Comparison of ENCODE assay signal across 8 mouse cellular contexts in the genomic region with DNA sequence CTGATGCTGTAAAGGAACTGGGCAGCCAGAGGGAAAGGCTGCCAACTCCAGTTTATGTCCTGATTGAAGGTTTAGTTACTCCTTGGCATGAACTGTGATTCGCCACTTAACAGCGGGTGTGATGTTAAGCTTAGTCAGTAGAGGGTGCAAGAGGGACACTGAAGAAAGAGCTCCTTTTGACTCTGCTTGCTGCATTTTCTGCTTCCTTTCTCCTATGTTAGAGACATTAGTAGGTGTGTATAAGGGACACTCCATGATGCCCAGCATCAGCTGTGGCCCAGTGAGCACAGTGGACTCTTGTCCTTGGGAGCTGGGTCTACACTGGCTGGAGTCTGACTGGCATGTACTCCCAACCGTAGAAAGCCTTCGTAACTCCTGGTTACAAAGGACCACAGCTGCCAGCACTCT. TPM values are rescaled to one million over a fixed set of nuclear protein-coding genes. Genes with fewer than 3 reads are reported as not detected.
DNase-seq lines count a peak whose midpoint lies in the region; ATAC-seq lines count a peak whose summit lies in the region.

No protein-coding gene starts in this region.

- H3K4me3 ChIP-seq in hindbrain, embryonic 11.5 days (ENCODE audit: low read depth, low read length), result no peak overlapping the region
- H3K4me3 ChIP-seq in hindbrain, embryonic 10.5 days, result no peak overlapping the region
- H3K4me3 ChIP-seq in hindbrain, embryonic 14.5 days (replicated peaks; ENCODE audit: low read length), result no peak overlapping the region
- H3K4me3 ChIP-seq in midbrain, embryonic 15.5 days, result no peak overlapping the region

- peaks cover 10% of the 10 kb centered on the region for H3K36me3 ChIP-seq in hindbrain, embryonic 11.5 days (ENCODE audit: control insufficient read depth, insufficient read depth, low read length)
- H3K36me3 ChIP-seq in hindbrain, embryonic 10.5 days, result peaks cover 92% of the 10 kb centered on the region
- H3K36me3 ChIP-seq in hindbrain, embryonic 14.5 days (replicated peaks; ENCODE audit: control insufficient read depth, insufficient read depth), result peaks cover 48% of the 10 kb centered on the region
- H3K36me3 ChIP-seq in midbrain, embryonic 15.5 days (replicated peaks), result peaks cover 13% of the 10 kb centered on the region
- peaks cover 5% of the 10 kb centered on the region; the same call in 1 of the 2 replicates for H3K36me3 ChIP-seq in splenic B cell, adult 2 months (ENCODE audit: control insufficient read depth, insufficient read depth, low read length, poor library complexity, severe bottlenecking)

- DNase-seq in hindbrain, embryonic 11.5 days (ENCODE audit: low spot score), result peak; percentile 60
- no peak for DNase-seq in hindbrain, embryonic 10.5 days (ENCODE audit: low spot score)
- peak; percentile 68 for DNase-seq in ZHBTc4 (ENCODE audit: low read depth, low spot score)
- peak; percentile 77 for DNase-seq in hindbrain, embryonic 14.5 days (ENCODE audit: low spot score)
- DNase-seq in layer of hippocampus, postnatal 14 days (ENCODE audit: low spot score in 2 of 2), result peak; percentile 55 to 71
- DNase-seq in splenic B cell, adult 2 months (ENCODE audit: low read depth, low spot score), result peak; percentile 65

- no peaks in the 10 kb centered on the region for H3K9me3 ChIP-seq in hindbrain, embryonic 11.5 days (ENCODE audit: control insufficient read depth, low read length)
- H3K9me3 ChIP-seq in hindbrain, embryonic 10.5 days, result no peaks in the 10 kb centered on the region
- H3K9me3 ChIP-seq in hindbrain, embryonic 14.5 days (ENCODE audit: control insufficient read depth, low read length), result no peaks in the 10 kb centered on the region
- H3K9me3 ChIP-seq in midbrain, embryonic 15.5 days, result no peaks in the 10 kb centered on the region

- no peaks in the 10 kb centered on the region for H3K27me3 ChIP-seq in hindbrain, embryonic 11.5 days (ENCODE audit: control insufficient read depth, insufficient read depth, low read length)
- H3K27me3 ChIP-seq in hindbrain, embryonic 10.5 days (ENCODE audit: insufficient read depth, poor library complexity, severe bottlenecking), result no peaks in the 10 kb centered on the region
- H3K27me3 ChIP-seq in hindbrain, embryonic 14.5 days (ENCODE audit: control insufficient read depth, insufficient read depth, low read length), result no peaks in the 10 kb centered on the region
- H3K27me3 ChIP-seq in midbrain, embryonic 15.5 days (replicated peaks), result no peaks in the 10 kb centered on the region
- H3K27me3 ChIP-seq in splenic B cell, adult 2 months (ENCODE audit: control insufficient read depth, insufficient read depth, low read length, poor library complexity, severe bottlenecking), result no peaks in the 10 kb centered on the region

- H3K4me1 ChIP-seq in hindbrain, embryonic 11.5 days (replicated peaks; ENCODE audit: control insufficient read depth, insufficient read depth, low read length), result peaks cover 2% of the 10 kb centered on the region; the same call in 1 of the 2 replicates
- H3K4me1 ChIP-seq in hindbrain, embryonic 10.5 days (replicated peaks), result peaks cover 25% of the 10 kb centered on the region
- peaks cover 17% of the 10 kb centered on the region for H3K4me1 ChIP-seq in hindbrain, embryonic 14.5 days (replicated peaks; ENCODE audit: control insufficient read depth, insufficient read depth, low read length)
- peaks cover 9% of the 10 kb centered on the region for H3K4me1 ChIP-seq in midbrain, embryonic 15.5 days

- H3K4me2 ChIP-seq in hindbrain, embryonic 11.5 days (replicated peaks; ENCODE audit: low read depth, low read length), result no peak overlapping the region
- H3K4me2 ChIP-seq in hindbrain, embryonic 14.5 days (replicated peaks), result no peak overlapping the region
- H3K4me2 ChIP-seq in midbrain, embryonic 15.5 days, result no peak overlapping the region

- ATAC-seq in hindbrain, embryonic 11.5 days (ENCODE audit: low FRiP score), result peak; percentile 20; the same call in 1 of the 2 replicates
- ATAC-seq in erythroblast, adult 5-6 weeks (replicated peaks; ENCODE audit: low FRiP score, poor library complexity, severe bottlenecking), result peak; percentile 85
- peak; percentile 18; the same call in 1 of the 2 replicates for ATAC-seq in hindbrain, embryonic 14.5 days (ENCODE audit: low FRiP score)
- 0 out of 2 replicates have a peak, but pooled peaks have one; percentile 27 for ATAC-seq in midbrain, embryonic 15.5 days (replicated peaks)

- 85% methylated on average over 4 of the region's 4 CpGs for WGBS in hindbrain, embryonic 11.5 days
- 86% methylated on average over 4 of the region's 4 CpGs for WGBS in hindbrain, embryonic 10.5 days
- WGBS in hindbrain, embryonic 14.5 days, result 82% methylated on average over 4 of the region's 4 CpGs
- 74% methylated on average over 4 of the region's 4 CpGs for WGBS in midbrain, embryonic 15.5 days

- H3K27ac ChIP-seq in hindbrain, embryonic 11.5 days (ENCODE audit: low read depth, low read length), result no peak overlapping the region
- no peak overlapping the region for H3K27ac ChIP-seq in hindbrain, embryonic 10.5 days
- no peak overlapping the region; the same call in 1 of the 2 replicates for H3K27ac ChIP-seq in hindbrain, embryonic 14.5 days
- H3K27ac ChIP-seq in midbrain, embryonic 15.5 days, result no peak overlapping the region; the same call in 1 of the 2 replicates

- no peak overlapping the region for H3K9ac ChIP-seq in hindbrain, embryonic 11.5 days (ENCODE audit: low read depth, low read length)
- no peak overlapping the region for H3K9ac ChIP-seq in hindbrain, embryonic 14.5 days
- no peak overlapping the region for H3K9ac ChIP-seq in midbrain, embryonic 15.5 days

RNA-seq across cellular contexts. Expression of a gene that starts 29.2 kb away (rescaled TPM):
- 15.0 and 18.0 TPM in 2 replicates for polyA plus RNA-seq in hindbrain, embryonic 11.5 days (2014; fragmentation: Nextera tagmentation; extraction: Ambion mirVana)
- 18.0 and 27.0 TPM in 2 replicates for polyA plus RNA-seq in hindbrain, embryonic 10.5 days (2016; fragmentation: Nextera tagmentation; extraction: Ambion mirVana)
- total RNA-seq in erythroblast, adult 5-6 weeks (2015; ENCODE audit: low replicate concordance), result 2.5 and 3.5 TPM in 2 replicates
- total RNA-seq in erythroblast, adult 5-6 weeks (2017; ENCODE audit: low replicate concordance), result 3.0 and 4.2 TPM in 2 replicates
- 4.3 and 4.5 TPM in 2 replicates for polyA plus RNA-seq in hindbrain, embryonic 14.5 days (2014; fragmentation: Nextera tagmentation; extraction: Ambion mirVana)
- total RNA-seq in layer of hippocampus, postnatal 14 days (2021), result 1 to 10 TPM; 5.1 to 5.3 TPM
- 6.0 and 7.0 TPM in 2 replicates for polyA plus RNA-seq in midbrain, embryonic 15.5 days (2015; fragmentation: Nextera tagmentation; extraction: Ambion mirVana)

RNA-seq across cellular contexts. Expression of a gene that starts 38.2 kb away (rescaled TPM):
- polyA plus RNA-seq in hindbrain, embryonic 11.5 days (2014; fragmentation: Nextera tagmentation; extraction: Ambion mirVana), result 5.6 and 7.6 TPM in 2 replicates
- polyA plus RNA-seq in hindbrain, embryonic 10.5 days (2016; fragmentation: Nextera tagmentation; extraction: Ambion mirVana), result 3.9 and 5.0 TPM in 2 replicates
- not detected in 2 replicates for total RNA-seq in erythroblast, adult 5-6 weeks (2015; ENCODE audit: low replicate concordance)
- 1.7 TPM in 1 of 2 replicates, not detected in the other for total RNA-seq in erythroblast, adult 5-6 weeks (2017; ENCODE audit: low replicate concordance)
- 10.9 and 13.6 TPM in 2 replicates for polyA plus RNA-seq in hindbrain, embryonic 14.5 days (2014; fragmentation: Nextera tagmentation; extraction: Ambion mirVana)
- total RNA-seq in layer of hippocampus, postnatal 14 days (2021), result 1 to 10 TPM; 7.4 to 8.9 TPM
- 12.0 and 13.7 TPM in 2 replicates for polyA plus RNA-seq in midbrain, embryonic 15.5 days (2015; fragmentation: Nextera tagmentation; extraction: Ambion mirVana)

RNA-seq across cellular contexts. Expression of a gene that starts 59.1 kb away (rescaled TPM):
- polyA plus RNA-seq in hindbrain, embryonic 11.5 days (2014; fragmentation: Nextera tagmentation; extraction: Ambion mirVana), result 12.5 and 13.7 TPM in 2 replicates
- polyA plus RNA-seq in hindbrain, embryonic 10.5 days (2016; fragmentation: Nextera tagmentation; extraction: Ambion mirVana), result 10.1 and 12.1 TPM in 2 replicates
- total RNA-seq in erythroblast, adult 5-6 weeks (2015; ENCODE audit: low replicate concordance), result 2.3 and 2.7 TPM in 2 replicates
- total RNA-seq in erythroblast, adult 5-6 weeks (2017; ENCODE audit: low replicate concordance), result 1.4 and 1.7 TPM in 2 replicates
- polyA plus RNA-seq in hindbrain, embryonic 14.5 days (2014; fragmentation: Nextera tagmentation; extraction: Ambion mirVana), result 17.7 and 23.0 TPM in 2 replicates
- 10 to 100 TPM; 17.3 to 17.8 TPM for total RNA-seq in layer of hippocampus, postnatal 14 days (2021)
- polyA plus RNA-seq in midbrain, embryonic 15.5 days (2015; fragmentation: Nextera tagmentation; extraction: Ambion mirVana), result 23.4 and 24.2 TPM in 2 replicates

RNA-seq across cellular contexts. Expression of a gene that starts 59.7 kb away (rescaled TPM):
- 8.3 and 8.6 TPM in 2 replicates for polyA plus RNA-seq in hindbrain, embryonic 11.5 days (2014; fragmentation: Nextera tagmentation; extraction: Ambion mirVana)
- 6.9 and 8.2 TPM in 2 replicates for polyA plus RNA-seq in hindbrain, embryonic 10.5 days (2016; fragmentation: Nextera tagmentation; extraction: Ambion mirVana)
- total RNA-seq in erythroblast, adult 5-6 weeks (2015; ENCODE audit: low replicate concordance), result not detected in 2 replicates
- 0.84 TPM in 1 of 2 replicates, not detected in the other for total RNA-seq in erythroblast, adult 5-6 weeks (2017; ENCODE audit: low replicate concordance)
- 10.3 and 12.2 TPM in 2 replicates for polyA plus RNA-seq in hindbrain, embryonic 14.5 days (2014; fragmentation: Nextera tagmentation; extraction: Ambion mirVana)
- total RNA-seq in layer of hippocampus, postnatal 14 days (2021), result 1 to 10 TPM; 3.6 to 4.5 TPM
- 12.9 and 13.4 TPM in 2 replicates for polyA plus RNA-seq in midbrain, embryonic 15.5 days (2015; fragmentation: Nextera tagmentation; extraction: Ambion mirVana)

Comparison
In these comparisons a context has a peak if more than half of its experiments do, and no peak if none do; other contexts are left out.
1. ATAC-seq: peak in every context shown above with its lines; median percentile 85 in erythroblast, adult 5-6 weeks; 27 in midbrain, embryonic 15.5 days; 20 in hindbrain, embryonic 11.5 days; 18 in hindbrain, embryonic 14.5 days.